Mouse (Mus musculus) brain, embryonic 14.5 days (tissue): ENCODE measurements around the gene Hist1h2bk.

Experiments used
- CTCF ChIP-seq: fragments of 200-500 bp; IDR thresholded peaks from 2 replicates; pipeline ENCODE4 v1.5.1; 2012; ENCODE audit warnings: inconsistent platforms, mild to moderate bottlenecking, moderate library complexity, borderline replicate concordance; ENCODE audit not compliant: insufficient read depth, insufficient read length; ENCODE audit errors: extremely low read depth
- POLR2A ChIP-seq: fragments of 200-500 bp; IDR thresholded peaks from 2 replicates; pipeline ENCODE4 v1.6.1; 2012; ENCODE audit warnings: mild to moderate bottlenecking, inconsistent platforms, borderline replicate concordance; ENCODE audit not compliant: poor library complexity, insufficient read depth, insufficient read length, severe bottlenecking; ENCODE audit errors: extremely low read depth

DNA sequence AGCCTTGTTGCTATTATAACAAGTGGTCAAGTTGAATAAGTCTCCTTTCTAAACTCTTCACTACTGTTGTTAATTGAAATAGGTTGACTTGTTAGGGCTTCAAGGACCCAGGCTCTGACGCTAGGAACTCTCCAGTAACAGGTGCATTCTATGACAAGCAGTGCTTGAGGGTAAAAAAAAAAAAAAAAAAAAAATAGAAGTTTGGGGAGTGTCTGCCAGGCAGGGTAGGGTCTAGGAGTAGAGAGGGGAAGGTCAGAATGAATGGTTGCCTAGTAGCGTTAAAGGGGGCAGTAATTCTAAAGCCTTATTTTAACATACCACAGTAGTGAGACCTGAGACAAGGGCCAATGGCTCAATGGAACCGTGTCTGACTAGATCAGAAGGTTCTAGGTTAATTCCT, 37.3 kb upstream of the Hist1h2bk start:
- no peak for TF ChIP-seq POLR2A
- no peak for TF ChIP-seq CTCF
